Mouse (Mus musculus): ENCODE measurements around the gene Tsfm. TPM values are rescaled to one million over a fixed set of nuclear protein-coding genes. Genes with fewer than 3 reads are reported as not detected.
"Not testable (repeated sequence)": the region's sequence is repeated elsewhere in the genome, so short reads cannot be mapped to it uniquely, and the experiment has no call there.

Tsfm gene
- total RNA-seq, 4 experiments from 2014 or later = 24.5 to 31.8 (median 27.5) TPM

DNA sequence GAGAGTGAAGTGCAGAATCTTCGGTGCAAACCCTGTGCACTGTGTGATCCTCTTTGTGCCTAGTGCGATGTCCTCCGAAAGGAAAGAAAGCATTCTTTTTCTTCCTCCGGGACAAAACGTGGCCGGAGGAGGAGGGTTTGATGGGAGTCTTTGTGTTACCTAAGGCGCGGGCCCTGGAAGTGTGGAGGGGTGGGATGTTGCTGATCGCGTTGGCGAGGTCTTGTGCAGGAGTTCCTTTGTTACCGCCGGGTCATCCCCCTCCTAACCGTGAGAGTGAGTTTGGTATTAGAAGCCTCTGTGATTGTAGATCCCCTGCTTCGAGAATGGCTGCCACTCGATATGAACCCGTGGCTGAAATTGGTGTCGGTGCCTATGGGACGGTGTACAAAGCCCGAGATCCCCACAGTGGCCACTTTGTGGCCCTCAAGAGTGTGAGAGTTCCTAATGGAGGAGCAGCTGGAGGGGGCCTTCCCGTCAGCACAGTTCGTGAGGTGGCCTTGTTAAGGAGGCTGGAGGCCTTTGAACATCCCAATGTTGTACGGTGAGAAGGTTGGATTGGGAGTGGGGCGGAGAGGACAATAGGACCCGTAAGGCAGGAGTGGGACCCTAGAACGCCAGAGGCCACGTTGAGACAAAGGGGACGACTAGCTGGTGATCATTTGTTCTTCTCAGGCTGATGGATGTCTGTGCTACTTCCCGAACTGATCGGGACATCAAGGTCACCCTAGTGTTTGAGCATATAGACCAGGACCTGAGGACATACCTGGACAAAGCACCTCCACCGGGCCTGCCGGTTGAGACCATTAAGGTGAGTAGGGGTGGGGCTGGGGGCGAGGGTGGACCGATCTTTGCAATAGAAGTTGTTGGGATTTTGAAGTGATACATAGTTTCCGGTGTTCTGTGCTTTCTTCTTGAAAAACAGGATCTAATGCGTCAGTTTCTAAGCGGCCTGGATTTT, 33.6 kb upstream of the Tsfm start:
- DNase-seq (ENCODE audit: low spot score in 2 of 2) = no peak

DNA sequence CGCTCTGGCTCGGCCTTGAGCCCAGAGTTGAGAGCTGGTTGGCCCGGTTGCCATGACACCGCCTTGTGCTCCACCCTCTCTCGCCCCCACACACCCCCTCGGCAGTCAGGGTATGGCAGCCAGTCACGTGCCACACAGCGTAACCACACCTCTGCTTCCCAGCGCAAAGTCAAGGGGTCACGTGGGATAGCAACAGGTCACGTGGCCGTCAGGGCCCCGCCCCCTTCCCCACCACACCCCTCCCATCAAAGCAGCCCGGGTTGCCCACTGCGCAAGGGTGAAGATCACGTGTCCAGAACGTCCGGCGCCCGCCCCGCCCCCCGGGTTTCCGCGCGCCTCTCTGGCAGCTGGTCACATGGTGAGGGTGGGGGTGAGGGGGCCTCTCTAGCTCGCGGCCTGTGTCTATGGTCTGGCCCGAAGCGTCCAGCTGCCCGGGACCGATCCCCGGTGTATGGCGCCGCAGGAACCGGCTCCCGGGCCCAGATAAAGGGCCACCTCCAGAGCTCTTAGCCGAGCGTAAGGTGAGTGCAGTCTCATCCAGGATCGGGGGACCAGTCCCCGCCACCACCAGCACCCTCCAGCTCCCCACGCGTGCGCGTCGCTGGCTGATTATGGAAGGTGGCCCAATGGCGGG, 32.7 kb upstream of the Tsfm start, which contains the start of gene Cdk4:
TSS of gene Cdk4 (plus strand) at position 296 of the 634 bp plus-strand sequence.
- peak; percentile 98 for DNase-seq (ENCODE audit: low spot score in 2 of 2)

DNA sequence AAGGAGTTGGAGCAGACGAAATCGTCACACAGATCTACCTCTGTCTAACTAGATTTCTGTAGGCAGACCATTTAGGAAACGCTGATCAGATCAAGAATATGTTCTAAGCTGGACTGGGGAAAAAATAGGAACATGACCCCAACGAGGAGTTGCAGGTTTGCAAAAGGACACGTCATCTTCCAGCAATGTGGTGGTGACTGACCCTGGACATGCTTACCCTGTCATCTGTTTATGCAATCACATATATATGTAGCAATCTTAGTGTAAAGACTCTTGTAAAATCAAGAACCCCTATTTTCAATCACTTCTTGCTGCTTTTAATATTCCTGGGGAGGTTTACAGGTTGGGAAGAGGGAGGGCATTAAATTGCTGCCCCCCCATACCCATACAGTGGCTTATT, 31.9 kb upstream of the Tsfm start:
- DNase-seq (ENCODE audit: low spot score in 2 of 2) = no peak

DNA sequence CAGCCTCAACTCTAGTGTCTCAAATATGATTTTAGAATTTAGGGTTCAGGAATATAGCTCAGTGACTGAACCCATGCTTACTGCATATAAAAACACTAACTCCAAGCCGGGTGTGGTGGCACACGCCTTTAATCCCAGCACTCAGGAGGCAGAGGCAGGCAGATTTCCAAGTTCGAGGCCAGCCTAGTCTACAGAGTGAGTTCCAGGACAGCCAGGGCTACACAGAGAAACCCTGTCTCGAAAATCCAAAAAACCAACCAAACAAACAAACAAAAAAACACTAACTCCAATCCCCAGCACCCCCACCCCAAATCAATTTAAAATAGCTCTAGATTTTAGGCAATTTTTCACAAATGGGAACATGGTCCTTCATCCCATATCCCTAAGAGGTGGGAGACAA, 31.5 kb upstream of the Tsfm start:
- not testable (repeated sequence) for DNase-seq (ENCODE audit: low spot score in 2 of 2)

DNA sequence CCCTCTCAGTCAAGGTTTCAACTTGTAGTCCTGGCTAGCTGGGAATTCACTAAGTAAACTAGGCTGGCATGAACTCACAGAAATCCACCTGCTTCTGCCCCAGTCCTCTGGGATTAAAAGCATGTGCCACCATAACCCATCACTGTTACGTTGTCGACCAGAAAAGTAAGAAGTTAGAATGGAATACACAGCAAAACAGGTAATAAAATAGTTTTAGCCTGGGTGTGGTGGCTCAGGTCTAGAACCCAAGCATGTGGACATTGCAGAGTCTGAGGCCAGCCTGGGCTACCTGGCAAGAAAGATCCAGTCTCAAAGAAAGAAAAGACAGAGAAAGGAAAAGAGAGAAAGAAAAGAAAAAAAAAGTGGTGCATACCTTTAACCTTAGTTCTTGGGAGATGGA, 30.9 kb upstream of the Tsfm start:
- no peak for DNase-seq (ENCODE audit: low spot score in 2 of 2)

DNA sequence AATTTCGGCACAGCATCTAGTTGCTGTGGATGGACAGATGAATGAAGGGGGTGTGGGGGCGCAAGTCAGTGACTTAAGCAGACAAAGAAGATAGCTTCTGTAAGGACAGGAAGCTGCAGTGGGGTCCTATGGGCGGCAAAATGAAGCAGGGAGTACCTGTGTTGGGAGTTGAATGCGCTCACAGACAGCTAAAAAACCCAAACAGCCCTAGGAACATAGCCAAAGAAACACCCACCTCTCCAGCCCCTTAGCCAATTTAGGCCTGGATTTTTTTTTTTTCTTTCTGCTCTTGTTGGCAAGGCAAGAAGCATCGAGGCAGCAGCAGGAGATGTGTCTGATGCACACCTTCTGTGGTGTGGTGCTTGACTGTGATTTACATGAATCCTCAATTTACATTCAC, 30.4 kb upstream of the Tsfm start:
- no peak for DNase-seq (ENCODE audit: low spot score in 2 of 2)

DNA sequence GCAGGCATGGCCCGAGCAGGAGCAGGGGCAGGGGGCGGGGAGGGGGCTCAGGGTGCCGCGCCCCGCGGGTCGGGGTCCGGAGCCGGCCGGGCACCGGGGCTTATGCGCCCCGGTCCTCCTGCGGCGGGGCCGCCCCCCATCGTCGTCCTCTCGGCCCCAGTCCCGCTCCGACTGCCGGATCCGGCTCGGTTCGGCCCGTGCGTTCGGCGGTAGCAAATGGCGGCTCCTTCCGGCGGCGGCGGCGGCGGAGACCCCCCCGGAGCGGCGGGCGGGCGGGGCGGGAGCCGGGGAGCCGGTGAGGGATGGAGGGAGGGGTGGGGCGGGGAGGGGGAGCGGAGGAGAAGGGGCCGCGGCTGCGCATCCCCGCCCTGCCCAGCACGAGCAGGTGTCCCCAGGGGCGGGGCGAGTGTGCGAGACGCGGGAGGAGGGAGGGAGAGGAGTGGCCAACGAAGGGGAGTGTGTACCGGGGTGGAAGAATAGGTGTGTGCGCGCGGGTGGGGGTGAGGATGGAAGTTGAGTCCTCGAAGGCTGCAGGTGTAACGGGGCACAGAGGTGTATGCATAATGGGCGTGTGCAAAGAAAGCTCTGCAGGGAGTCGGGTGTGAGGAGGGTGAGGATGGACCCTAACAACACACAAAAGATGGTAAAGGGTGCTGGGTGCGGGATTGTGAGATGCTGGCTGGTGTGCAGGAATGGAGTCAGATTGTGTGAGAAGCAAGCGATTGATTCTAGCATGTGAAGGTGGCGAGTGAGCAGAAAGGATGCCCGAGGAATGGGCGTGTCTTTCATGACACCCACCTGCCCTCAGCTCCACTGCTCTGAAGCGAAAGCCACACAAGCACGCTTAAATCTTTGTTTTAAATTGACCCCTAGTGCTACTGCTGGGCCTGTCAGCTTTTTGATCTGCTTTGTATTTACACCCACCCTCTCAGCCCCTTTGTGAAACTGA, 29.6 kb upstream of the Tsfm start, which contains the start of gene March9:
TSS of gene March9 (minus strand) at position 217 of the 949 bp plus-strand sequence.
- peak in 1 of 2 experiments; percentile 75 for DNase-seq (ENCODE audit: low spot score in 2 of 2)

DNA sequence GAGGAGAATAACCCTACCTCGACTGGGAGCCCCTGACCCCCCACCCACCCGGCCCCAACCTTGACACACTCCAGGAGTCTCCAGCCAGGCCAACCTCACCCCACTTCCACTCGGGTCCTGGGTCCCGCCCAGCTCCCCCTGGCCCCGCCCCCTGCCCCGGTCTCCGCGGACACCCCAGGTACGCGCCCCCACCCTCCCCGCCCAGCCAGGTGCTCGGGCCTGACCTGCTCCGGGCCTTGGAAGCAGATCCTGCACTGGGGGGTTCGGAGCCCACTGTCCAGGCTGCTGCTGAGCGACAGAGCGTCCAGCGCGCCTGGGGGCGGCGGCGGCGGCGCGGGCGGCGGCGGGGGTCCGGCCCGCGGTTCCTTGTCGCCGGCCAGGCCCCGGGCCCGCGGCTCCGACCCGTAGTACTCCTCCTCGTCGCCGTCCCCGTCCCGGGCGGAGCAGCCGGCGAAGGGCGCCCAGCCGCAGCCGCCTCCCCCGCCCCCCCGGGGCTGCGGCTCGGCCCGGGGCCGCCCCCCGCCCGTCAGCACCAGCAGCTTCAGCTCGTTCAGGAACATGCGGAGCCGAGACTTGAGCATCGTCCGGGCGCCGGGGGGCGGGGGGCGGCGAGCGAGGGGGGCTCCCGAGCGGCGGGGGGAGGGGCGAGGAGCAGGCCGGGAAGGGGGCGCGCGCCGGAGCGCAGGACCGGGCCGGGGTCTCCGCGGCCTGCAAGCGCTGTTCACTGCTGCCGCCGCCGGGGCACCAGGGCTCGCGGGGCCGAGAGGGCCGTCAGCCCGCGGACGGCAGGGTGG, 28.7 kb upstream of the Tsfm start:
- DNase-seq (ENCODE audit: low spot score in 2 of 2) = no peak

DNA sequence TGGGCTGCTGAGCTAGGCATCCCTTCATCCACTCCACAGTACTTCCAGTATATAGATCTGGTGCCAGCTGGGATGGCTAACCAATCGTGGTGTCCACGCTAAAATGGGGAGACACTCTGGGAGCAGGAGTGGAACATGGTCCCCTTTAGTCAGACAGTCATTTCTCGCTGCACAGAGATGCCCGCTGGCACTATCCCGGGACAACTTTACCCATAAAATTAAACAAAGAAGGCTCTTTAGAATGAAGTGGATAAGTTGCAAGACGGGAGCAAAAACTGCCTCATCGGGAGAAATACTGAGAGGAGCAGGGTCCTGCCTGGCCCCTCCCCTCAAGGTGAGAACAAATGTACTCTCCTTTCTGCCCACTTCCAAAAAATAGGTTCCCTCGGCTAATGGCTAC, 28.1 kb upstream of the Tsfm start:
- DNase-seq (ENCODE audit: low spot score in 2 of 2) = no peak

DNA sequence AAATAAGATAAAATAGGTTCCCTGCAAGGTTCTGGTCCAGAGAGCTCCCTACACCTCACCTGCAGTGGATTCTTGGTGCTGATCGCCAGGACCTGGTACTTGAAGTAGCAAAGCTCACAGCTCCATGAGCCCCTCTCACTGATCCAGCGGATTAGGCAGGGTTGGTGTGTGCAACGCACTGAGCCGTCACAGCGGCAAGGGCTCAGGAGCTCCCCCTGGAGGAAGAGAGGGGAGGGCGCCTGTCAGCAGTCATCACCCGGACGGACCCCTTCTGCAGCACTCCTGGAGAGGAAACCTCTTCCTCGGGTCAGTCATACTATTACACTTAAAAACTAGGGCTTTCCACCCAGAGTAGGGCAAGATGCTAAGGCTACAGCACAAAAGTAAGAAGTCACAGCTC, 27.5 kb upstream of the Tsfm start:
- peak in 1 of 2 experiments; percentile 75 for DNase-seq (ENCODE audit: low spot score in 2 of 2)

DNA sequence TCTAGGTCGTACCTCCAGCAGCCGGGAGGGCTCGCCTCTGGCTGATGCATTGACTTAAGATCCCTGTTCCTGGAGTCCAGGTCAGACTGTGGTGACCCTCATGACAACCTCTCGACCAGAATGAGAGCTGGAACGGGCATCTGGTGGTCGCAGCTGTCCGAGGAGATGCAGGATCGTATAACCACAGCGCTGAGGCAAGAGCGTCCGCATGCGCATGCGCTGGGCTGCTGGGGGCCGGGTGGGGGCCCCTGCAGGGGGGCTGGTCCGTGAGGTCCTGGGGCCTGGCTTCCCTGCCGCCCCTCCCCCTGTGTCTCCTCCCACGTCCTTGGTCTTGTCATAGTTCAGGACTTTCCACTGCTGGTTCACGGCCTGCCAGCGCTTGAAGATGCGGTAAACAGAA, 25.9 kb upstream of the Tsfm start:
- DNase-seq (ENCODE audit: low spot score in 2 of 2) = no peak

DNA sequence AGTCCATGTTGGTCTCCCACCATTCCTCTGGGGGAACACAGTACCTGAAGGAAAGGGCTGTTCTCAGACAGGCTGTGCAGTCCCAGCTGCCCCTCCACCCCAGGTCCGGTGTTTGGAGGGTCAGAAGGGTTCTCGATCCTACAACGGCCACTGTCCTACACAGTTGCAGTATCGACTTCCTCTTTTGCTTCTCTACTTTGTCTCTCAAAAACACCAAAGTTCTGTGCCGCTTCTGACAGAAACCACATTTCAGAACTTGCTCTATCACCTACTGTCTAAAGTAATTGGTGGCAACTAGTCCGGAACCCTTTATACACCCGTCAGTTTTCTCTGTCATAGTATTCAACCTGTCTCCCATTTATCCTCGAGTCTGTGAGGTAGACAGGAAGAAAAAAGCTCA, 24.8 kb upstream of the Tsfm start:
- no peak for DNase-seq (ENCODE audit: low spot score in 2 of 2)

DNA sequence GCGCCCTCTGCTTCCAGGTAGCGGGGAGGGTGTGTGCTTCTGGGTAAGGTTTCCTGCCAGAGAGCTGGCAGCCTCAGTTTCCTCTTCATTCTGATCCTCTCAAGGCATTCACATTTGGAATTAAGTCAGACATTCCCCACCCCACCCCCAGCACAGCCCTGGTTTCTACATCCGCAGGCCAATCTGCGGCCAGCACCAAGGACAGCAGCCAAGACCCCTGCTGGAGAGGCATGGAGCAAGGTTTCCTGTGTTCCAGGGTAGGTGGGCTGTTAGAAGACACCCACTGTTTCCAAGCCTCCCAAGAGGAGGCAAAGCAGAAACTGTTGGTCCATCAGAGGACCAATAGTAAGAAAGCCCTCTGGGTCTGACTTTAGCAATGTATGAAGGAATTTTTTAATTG, 24.0 kb upstream of the Tsfm start:
- no peak for DNase-seq (ENCODE audit: low spot score in 2 of 2)

DNA sequence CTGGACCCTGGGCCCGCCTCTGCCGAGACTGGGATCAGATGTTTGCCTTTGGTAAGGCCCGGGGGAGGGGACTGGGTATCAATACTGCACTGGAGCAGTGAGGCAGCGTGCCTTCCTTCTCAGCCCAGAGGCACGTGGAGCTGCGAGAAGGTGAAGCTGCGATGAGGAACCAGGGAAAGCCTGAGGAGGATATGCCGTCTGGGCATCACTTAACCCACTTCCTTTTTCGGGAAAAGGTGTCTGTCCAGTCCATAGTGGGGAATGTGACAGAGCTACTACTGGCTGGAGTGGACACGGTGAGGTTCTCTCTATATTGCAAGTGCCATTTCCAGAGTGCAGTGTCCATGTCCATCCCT, 19.5 kb upstream of the Tsfm start:
- DNase-seq (ENCODE audit: low spot score in 2 of 2) = no peak

DNA sequence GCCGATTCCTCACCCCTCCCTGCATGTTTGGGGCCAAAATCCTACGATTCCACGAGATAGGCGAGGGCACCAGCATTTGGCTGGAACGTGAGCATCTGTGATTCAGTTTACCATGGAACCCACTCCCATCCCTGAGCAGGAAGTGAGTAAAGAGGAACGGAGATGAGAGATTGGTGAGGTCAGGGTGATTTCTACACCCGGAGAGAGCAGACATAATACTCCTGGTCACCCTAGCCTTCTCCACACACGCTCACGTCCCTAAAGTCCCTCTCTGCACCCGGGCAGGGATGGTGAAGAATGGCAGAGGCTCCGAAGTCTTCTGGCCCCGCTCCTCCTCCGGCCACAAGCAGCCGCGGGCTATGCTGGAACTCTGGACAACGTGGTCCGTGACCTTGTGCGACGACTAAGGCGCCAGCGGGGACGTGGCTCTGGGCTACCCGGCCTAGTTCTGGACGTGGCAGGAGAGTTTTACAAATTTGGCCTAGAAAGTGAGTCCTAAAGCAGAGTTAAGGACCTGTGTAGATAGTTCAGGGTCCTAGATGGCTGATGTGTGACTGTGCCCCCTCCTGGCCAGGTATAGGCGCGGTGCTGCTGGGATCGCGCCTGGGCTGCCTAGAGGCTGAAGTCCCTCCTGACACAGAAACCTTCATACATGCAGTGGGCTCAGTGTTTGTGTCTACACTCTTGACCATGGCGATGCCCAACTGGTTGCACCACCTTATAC, 18.9 kb upstream of the Tsfm start:
- DNase-seq (ENCODE audit: low spot score in 2 of 2) = no peak

DNA sequence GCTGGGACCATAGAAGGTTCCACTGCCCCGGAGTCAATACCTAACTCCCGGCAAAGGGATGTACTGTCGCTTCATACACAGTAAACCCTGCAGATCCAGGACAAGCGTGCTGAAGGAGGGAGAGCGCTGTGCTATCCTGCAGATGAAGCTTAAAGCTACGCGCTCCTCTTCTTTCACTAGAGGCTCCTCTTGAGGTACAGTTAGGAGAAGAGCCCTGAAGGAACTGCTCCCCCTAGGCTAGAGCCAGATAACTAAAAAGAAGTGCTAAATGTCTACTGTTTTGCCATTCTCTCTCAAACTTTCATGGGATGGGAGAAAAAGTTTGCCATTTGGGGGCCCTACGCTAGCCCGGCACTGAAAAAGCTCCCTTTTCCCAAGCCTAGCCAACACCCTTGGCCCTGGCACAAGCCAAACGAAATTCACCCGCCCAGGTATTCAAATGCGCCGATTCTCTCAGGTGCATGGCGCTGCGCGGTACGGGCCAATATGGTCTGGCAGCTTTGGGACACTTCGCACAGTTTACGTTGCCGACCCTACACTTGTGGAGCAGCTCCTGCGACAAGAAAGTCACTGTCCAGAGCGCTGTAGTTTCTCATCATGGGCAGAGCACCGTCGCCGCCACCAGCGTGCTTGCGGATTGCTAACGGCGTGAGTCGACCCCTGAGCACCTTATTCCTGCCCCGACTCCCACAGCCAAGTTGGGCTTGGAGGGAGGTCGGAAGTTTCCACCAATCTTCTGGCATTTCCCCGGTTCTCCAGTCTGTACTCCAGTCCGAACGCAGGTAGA, 18.2 kb upstream of the Tsfm start:
- no peak for DNase-seq (ENCODE audit: low spot score in 2 of 2)

DNA sequence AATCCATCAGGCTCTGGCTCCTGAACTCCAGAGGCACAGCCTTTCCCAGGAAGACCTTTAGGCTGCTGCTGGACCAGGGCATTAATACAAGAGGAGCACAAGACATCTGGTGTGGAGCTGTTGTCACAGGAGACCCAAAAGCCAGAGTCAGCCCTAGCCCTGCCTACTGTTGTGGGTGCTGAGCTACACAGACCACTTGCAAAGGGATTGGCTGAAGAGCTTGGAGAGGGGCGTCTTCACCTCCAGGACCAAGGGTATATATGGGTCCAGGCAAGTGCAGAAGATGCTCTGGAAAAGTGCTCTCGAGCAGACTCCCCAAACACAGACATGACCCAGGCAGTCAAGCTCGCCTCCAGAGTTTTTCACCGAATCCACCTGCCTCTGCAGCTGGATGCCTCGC, 17.3 kb upstream of the Tsfm start, which contains the start of gene Cyp27b1:
TSS of gene Cyp27b1 (plus strand) at position 297 of the 400 bp plus-strand sequence.
- DNase-seq (ENCODE audit: low spot score in 2 of 2) = no peak

DNA sequence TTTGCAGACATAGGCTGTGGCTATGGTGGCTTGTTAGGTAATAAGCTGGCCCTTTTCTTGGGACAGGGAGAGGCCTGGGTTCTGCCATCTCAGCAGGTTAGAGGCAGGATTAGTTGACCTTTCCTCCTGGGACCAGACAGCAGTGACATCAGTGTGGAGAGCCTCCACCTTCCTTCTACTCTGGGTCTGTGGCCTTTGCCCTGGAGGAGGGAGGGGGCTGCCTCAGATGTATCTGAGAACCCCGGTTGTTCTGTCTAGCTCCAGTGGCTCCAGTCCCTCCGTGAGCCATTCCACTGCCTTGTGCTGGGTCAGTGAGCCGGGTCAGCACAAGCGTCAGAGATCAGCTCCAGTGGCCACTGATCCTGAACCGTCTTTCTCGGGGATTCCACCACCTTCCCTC, 12.5 kb upstream of the Tsfm start:
- no peak for DNase-seq (ENCODE audit: low spot score in 2 of 2)

DNA sequence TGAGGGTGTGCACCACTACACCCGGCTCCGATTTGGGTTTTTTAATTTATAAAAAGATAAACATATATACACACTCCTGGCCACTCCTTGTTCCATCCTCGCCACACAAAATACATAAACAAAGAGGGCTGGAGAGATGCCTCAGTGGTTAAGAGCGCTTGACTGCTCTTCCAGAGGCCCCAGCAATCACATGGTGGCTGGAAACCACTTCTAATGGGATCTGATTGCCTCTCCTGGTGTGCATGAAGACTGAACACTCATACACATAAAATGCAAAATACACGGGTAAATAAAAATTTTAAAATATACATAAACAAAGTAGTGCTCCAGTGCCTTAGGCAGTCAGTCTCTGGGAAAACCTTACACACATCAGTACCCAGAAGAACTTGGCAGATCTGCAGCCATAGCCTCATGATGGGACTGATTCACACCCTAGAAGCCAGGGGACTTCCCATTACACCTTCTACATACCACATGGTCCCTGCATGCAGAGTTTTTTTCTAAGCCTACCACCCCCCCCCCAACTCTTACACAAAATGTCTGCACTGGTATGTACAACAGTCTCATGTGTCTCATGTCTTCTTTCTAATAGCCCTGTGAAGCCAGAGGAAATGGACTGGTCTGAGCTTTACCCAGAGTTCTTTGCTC, 12.0 kb upstream of the Tsfm start:
- no peak for DNase-seq (ENCODE audit: low spot score in 2 of 2)
